Mouse (Mus musculus): ENCODE measurements at regions not wholly inside any gene's neighbourhood (a gene's known extent, or its start where the extent isn't known, plus 50 kb on each side); places are given as distances from the start of the nearest gene placed in this dataset.

- TF ChIP-seq RAD21 (IDR thresholded peaks at IDR 0.05; ENCODE audit: low read depth, low read length) = no peak
- TF ChIP-seq JUND (IDR thresholded peaks at IDR 0.05; ENCODE audit: low read depth, low read length) = no peak
- no peak for TF ChIP-seq BHLHE40 (IDR thresholded peaks at IDR 0.05; ENCODE audit: borderline replicate concordance, low read depth, low read length)
- TF ChIP-seq MAZ (IDR thresholded peaks at IDR 0.05; ENCODE audit: low read depth, low read length) = no peak
- TF ChIP-seq ETS1 (IDR thresholded peaks at IDR 0.05; ENCODE audit: low read depth, low read length) = no peak
- no peak for TF ChIP-seq TAL1 (IDR thresholded peaks at IDR 0.05; ENCODE audit: low read length)
- no peak for TF ChIP-seq CHD1 (IDR thresholded peaks at IDR 0.05; ENCODE audit: low read depth, low read length)
- no peak for TF ChIP-seq POLR2AphosphoS5 (IDR thresholded peaks at IDR 0.05; ENCODE audit: borderline replicate concordance, low read depth, low read length)
- no peak for TF ChIP-seq SIN3A (IDR thresholded peaks at IDR 0.05; ENCODE audit: low read length)
- TF ChIP-seq RCOR1 (IDR thresholded peaks at IDR 0.05; ENCODE audit: low read depth, low read length) = no peak
- TF ChIP-seq ZNF384 (IDR thresholded peaks at IDR 0.05; ENCODE audit: low read depth, low read length) = no peak
- TF ChIP-seq MAFK (IDR thresholded peaks at IDR 0.05; ENCODE audit: borderline replicate concordance, low read depth, low read length) = no peak
- TF ChIP-seq NRF1 (IDR thresholded peaks at IDR 0.05; ENCODE audit: insufficient read depth, low read depth, low read length, poor library complexity, severe bottlenecking) = no peak
- no peak for TF ChIP-seq E2F4 (IDR thresholded peaks at IDR 0.05; ENCODE audit: borderline replicate concordance, low read depth, low read length)
- no peak for TF ChIP-seq SMC3 (IDR thresholded peaks at IDR 0.05; ENCODE audit: low read depth, low read length)
- no peak for TF ChIP-seq CTCF (IDR thresholded peaks at IDR 0.05 in 2 of 3, conservative IDR thresholded peaks at IDR 0.05 in 1 of 3; ENCODE audit: control insufficient read depth in 1 of 3, insufficient read depth in 1 of 3, low read depth in 2 of 3, low read length in 3 of 3, poor library complexity in 1 of 3, severe bottlenecking in 1 of 3)
- TF ChIP-seq MYB (IDR thresholded peaks at IDR 0.05; ENCODE audit: low read depth, low read length) = no peak
- no peak overlapping the region for H3K9ac ChIP-seq (ENCODE audit: control insufficient read depth, low read depth, low read length, poor library complexity, severe bottlenecking)
- no peaks in the 10 kb centered on the region; a peak in 1 of 4 replicates for H3K27me3 ChIP-seq (ENCODE audit: control insufficient read depth in 1 of 2, insufficient read depth in 2 of 2, low read length in 2 of 2)
- no peak overlapping the region for H3K27ac ChIP-seq (ENCODE audit: control insufficient read depth, low read depth, low read length)
- no peaks in the 10 kb centered on the region for H3K79me2 ChIP-seq (ENCODE audit: control insufficient read depth, insufficient read depth, low read length, poor library complexity)
- H3K9me3 ChIP-seq (replicated peaks; ENCODE audit: insufficient read depth, low read length) = no peaks in the 10 kb centered on the region
- no peaks in the 10 kb centered on the region for H3K36me3 ChIP-seq (ENCODE audit: control insufficient read depth in 1 of 2, insufficient read depth in 2 of 2, low read length in 2 of 2)
- DNase-seq (ENCODE audit: low read depth, low spot score) = peak; percentile 21
- H3K4me1 ChIP-seq (ENCODE audit: control insufficient read depth in 1 of 2, insufficient read depth in 2 of 2, low read length in 2 of 2) = no peaks in the 10 kb centered on the region
- no peak overlapping the region for H3K4me3 ChIP-seq (ENCODE audit: control insufficient read depth in 1 of 2, insufficient read depth in 1 of 2, low read depth in 2 of 2, low read length in 2 of 2)
Measured at GRCm38 (mm10) chr15:5539301-5539928, 295.4 kb upstream of the Ptger4 start.

- H3K9me3 ChIP-seq (replicated peaks; ENCODE audit: insufficient read depth, low read length) = no peaks in the 10 kb centered on the region
- no peaks in the 10 kb centered on the region for H3K36me3 ChIP-seq (ENCODE audit: control insufficient read depth in 1 of 2, insufficient read depth in 2 of 2, low read length in 2 of 2)
- no peak overlapping the region; a peak in 1 of 4 replicates for H3K4me3 ChIP-seq (ENCODE audit: control insufficient read depth in 1 of 2, insufficient read depth in 1 of 2, low read depth in 2 of 2, low read length in 2 of 2)
- H3K4me1 ChIP-seq (ENCODE audit: control insufficient read depth in 1 of 2, insufficient read depth in 2 of 2, low read length in 2 of 2) = no peaks in the 10 kb centered on the region
- H3K27me3 ChIP-seq (ENCODE audit: control insufficient read depth in 1 of 2, insufficient read depth in 2 of 2, low read length in 2 of 2) = peaks cover 0 to 4% of the 10 kb centered on the region in 2 experiments; a peak in 3 of 4 replicates
- H3K9ac ChIP-seq (ENCODE audit: control insufficient read depth, low read depth, low read length, poor library complexity, severe bottlenecking) = no peak overlapping the region
- no peak for TF ChIP-seq TBP (IDR thresholded peaks at IDR 0.05; ENCODE audit: low read depth, low read length)
- H3K79me2 ChIP-seq (ENCODE audit: control insufficient read depth, insufficient read depth, low read length, poor library complexity) = no peaks in the 10 kb centered on the region
- peak; percentile 16 for DNase-seq (ENCODE audit: low read depth, low spot score)
- H3K27ac ChIP-seq (ENCODE audit: control insufficient read depth, low read depth, low read length) = no peak overlapping the region
Measured at GRCm38 (mm10) chr15:5554526-5554925, 310.5 kb upstream of the Ptger4 start.

All from MEL (cell line).